Mouse (Mus musculus) frontal cortex, adult (tissue): ENCODE data around the gene Fkbp2.

Source experiments
- ATAC-seq: cut with Nextera tagmentation; 2 replicates; pipeline ENCODE4 v1.9.2; 2017; ENCODE audit warnings: mild to moderate bottlenecking, moderate library complexity, mixed read lengths; ENCODE audit not compliant: low TSS enrichment

The Fkbp2 gene

DNA sequence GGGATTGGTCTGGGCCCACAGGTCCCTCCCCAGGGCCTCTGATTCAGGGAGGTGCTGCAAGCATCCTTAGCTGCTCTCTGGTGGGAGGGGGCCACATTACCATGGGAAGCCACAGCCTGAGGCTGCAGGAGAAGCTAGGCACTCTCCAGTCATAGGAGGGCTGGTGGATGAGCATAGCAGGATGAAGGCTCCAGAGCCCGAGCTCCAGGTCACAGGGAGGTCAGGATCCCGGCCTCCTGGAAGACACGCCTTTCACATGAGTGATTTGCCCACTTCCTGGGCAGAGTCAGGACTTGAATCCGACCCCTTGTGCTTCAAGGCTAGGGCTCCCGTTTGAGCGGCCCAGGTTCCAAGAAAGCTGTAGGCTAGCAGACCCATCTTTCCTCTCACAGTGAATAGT, 8.7 kb downstream of the Fkbp2 start:
- ATAC-seq = no peak

DNA sequence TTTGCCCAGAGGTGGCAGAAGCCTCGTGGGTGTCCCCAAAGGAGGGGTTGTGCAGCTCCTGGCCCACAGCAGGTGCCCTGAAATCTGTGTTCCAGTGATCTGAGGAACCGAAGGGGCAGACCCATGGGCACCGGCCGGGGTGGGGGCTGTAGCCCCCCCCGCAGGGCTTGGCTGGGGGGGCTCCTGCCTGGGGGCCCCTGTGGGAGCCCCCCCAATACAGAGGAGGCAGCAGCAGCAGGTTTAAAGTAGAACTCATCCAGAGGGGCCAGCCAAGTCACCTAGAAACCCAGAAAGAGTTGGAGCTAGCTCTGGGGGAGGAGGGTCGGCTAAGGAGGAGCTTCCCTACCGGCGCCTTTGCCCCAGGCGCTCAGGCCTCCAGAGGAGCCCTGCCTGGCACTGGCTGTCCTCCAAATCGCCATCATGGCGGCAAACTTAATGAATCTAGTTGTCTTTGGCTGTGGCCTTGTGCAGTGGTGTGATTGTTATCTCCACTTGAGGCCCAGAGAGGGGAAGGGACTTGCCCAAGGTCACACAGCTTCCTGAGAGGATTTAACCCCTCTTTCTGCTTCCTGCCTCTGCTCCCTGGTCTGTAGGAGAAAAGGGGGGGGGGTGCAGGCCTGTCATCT, 9.7 kb downstream of the Fkbp2 start:
- no peak for ATAC-seq

DNA sequence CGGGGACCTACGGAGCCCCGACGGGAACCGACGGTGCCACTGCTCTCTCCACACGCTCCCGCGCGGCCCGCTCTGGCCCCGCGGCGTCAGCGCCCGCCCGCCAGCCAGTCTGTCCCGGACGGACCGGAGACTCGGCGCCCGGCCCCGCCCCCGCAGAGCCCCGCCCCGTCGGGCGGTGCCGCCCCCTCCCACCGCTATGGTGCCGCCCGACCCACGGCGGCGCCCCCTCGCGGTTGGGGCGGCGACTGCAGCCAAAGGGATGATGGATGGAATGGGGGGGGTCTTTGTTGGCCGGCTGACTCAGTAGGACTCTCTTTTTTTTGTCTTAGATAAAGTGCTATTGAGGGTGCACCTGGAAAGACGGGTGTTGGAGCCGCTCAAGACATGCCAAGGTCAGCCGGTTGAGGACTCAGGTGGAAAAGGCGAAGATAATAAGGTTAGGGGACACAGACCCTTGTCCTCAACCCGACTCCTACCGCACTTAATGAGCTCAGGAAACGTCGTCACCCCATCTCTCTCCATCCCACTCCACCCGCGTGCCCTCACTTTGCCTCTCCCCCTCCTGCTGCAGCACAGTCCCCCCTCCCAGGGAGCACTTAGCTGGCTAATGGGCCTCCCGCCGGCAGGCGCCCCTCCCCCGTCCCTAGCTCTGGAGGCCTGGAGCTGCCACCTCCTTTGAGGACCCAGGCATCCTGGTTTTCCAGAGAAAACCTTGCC, 10.5 kb downstream of the Fkbp2 start:
- ATAC-seq = no peak

DNA sequence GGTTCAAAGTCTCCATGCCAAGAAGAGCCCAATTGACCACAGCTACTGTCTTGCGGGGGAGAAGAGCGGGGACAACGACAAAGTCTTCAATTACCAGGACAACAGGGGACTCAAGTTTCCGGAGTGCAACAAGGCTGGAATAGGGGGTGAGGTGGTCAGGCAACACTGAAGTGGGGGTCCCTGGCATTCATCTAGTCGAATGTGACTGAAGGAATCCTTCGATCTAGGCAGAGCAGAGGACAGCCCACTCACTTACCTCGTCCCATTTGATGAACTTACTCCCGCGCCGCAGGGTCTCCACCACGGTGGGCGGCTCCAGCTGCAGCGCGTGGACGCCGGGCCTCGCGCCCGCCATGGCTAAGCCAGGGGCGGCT, 11.0 kb downstream of the Fkbp2 start:
- no peak for ATAC-seq

DNA sequence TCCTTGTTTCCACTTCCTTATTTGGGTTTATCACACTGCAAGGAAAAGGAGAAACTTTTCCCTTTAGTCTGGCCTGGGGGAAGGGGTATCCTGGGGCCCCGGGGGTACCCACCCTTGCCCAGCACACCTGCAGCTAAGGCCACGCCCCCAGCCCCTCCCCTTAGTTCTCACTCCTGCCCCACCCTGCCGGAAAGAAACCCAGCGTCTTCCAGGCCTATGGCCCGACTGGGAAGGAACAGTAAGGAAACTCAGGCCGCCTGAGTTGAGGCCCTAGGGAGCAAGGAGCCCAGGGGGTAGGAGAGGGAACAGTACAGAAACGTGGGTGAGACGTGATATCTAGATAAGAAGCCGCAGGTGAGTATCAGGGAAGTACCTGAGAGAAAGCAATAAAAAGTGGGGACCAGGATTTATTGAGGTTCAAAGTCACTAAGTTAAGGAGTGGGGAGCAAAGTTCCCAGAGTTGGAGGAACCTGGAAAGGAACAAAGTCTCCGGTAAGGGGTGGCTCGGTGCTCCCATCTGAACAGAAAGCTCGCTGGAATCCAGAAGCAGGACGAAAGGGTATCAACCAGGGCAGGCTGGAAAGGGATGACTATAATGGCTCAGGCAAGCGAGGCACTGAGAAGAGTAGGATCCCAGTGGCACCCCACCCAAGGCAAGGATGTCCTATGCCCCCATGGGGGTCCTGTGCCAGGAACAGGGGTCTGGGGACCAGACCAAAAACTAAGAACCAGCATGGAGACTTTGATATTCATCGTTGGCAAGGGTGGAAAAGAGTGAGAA, 11.6 kb downstream of the Fkbp2 start:
- no peak for ATAC-seq

DNA sequence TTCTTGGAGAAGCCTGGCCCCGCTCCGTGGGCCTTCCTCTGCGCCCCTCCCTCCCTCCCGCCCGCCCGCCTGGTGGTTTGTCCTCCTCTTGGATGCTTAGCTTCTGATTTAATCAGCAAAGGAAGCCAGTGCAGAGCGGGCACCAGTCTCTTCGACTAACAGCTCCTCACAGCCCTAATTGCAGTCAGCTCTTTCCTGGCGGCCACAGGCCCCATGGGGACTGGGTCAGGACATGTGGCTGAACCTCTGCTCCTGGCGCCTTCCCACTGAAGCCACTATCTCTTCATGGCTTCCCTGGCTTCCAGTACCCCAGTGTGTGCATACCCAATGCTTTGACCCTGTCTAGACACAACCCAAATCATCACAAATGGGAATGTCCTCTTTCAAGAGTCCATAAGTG, 23.8 kb downstream of the Fkbp2 start:
- no peak for ATAC-seq

DNA sequence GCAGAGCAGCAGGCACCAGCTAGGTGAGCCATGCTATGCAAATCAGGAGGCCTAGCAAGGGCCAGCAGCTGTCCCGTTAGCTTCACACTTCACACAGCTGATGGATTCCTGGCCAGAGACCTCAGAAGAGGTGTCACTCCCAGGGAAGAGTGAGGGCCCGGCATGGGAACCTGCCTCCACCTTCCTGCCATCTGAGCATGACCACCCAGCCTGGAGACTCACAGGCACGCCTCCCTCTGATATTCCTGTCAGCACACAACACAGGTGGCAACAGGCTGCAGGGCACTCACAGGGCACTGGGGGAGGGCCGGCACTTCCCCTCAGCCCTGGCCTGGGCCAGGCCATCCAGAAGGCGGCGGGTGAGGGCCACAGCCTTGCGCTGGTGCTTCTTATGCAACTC, 24.9 kb downstream of the Fkbp2 start:
- no peak for ATAC-seq

DNA sequence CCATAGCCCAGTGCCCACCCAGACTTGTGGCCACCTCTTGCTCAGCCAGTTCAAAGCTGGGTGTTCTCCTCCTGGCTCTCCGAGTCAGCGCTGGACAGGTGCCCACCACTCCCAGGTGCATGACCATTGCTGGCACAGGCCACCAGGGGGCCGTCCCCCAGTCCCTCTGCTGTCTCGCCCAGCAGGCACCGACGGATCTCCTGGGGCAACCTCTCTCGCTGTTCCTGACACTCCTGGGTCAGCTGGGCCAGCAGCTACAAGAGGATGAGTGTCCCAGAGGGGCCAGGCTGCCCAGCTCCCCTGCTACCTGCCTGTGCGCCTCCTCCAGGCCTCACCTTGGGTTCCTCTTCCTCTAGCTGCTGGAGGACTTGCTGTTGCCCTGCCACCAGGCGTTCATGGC, 26.3 kb downstream of the Fkbp2 start:
- no peak for ATAC-seq

DNA sequence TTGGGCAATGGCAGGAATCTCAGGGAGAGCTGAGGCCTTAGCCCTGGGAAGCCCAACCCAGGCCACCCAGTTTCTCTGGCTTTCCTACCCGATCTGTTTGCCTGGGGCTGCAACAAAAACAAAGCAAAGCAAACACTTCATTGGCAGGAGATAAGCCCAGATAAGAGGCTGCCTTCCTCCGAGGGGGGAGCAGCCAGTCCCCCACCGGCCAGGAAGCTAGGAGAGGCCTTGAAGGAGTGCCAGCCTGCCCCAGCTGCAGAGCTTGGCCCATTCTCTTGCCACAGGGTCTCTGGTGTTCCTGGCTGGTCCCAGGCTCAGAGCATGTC, 27.6 kb downstream of the Fkbp2 start:
- ATAC-seq = no peak

DNA sequence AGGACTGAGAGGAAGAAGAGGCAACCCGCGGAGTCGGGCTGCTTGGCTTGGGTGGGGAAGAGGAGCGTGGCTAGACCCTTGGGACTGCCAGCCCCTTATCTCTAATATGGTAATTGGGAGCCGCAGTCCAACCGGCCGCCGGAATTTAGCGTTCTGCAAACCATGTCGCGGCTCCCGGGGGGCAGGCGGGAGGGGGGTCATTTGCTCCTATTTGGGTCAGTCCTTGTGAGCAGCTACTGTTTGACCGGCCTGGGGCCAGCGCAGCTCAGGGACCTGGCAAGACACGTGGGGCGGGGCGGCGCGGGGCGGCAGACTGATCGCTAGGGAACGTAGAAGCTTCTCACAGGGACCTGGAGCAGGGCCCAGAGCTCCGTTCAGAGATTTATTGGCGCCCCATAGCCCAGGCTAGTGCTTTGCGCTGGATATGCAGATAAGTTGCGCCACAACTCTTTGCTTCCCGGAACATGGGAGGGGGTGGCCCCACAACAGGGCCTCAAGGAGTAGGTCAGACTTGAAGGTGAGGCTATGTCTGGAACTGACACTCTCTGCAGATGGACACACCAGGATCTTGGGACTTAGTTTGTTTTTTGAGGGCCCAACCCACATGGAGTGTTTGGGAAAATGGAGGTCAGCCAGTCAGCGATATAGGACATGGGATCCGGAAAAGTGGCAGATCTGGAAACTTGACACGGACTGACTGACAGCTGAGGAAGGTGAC, 28.1 kb downstream of the Fkbp2 start:
- peak; percentile 34 for ATAC-seq

DNA sequence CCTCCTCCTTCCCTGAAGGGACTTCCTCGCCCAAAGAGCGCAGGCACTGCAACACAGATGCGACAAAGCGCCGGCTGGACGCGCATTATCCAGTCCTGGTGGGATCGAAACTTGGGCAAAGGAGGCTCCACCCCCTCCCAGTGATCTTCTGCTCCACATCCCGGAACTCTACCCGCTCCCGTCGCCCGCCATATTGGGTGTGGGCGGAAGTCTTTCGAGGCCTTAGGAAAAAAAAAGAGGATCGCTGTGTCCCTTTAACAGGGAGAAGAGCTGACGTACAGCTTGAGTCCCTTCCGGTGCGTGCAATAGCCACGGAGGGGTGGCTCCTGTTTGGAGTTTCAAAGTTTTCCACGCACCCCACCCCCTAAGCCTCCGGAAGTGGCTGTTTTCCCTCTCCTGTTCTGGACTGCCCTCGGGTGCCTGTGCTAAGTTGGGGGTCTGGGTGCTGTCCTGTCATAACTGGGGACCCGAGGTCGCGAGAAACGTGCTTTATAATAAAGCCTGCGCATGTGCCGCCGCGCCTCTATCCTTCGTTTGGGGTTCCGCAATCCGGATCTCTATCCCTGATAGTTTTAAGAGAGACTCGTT, 28.8 kb downstream of the Fkbp2 start:
- ATAC-seq = peak; percentile 78

DNA sequence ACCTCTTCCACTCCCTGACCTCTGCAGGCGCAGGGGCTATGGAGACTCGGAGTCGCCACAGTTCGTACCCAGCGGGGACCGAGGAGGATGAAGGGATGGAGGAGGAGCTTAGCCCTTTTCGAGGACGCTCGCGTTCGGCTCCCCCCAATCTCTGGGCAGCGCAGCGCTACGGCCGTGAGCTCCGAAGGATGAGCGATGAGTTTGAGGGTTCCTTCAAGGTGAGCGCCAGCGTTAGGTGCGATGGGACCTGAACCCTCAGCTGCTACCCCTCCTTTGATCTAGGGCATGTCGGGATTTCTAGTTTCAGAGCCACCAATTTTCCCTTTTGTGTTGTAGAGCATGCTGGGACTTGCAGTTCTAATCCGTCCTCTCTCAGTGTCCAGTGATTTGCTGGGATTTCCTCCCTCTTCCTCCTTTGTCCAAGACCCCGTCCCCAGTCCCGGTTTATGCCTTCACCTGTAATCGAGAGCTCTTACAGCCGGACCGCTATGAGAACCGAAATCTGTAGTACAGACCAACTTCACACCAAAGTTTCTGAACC, 29.6 kb downstream of the Fkbp2 start:
- peak; percentile 53 for ATAC-seq

DNA sequence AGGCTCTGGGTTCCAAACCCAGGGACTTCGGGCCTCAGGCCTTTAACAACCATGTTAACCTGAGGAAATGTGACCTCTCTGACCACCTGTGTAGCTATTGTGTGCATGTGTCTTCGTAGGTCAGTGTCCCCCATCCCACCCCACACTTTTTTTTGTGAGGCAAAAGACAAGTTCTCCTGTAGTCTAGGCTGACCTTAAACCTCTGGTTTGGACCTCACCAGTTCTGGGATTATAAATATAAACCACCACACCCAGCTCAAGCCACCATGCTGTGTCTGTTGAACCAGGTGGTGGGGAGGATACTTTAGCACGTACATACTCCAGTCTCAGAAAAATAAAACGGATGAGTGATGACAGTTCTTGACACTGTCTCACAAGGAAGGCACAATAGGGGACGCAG, 30.4 kb downstream of the Fkbp2 start:
- ATAC-seq = no peak

DNA sequence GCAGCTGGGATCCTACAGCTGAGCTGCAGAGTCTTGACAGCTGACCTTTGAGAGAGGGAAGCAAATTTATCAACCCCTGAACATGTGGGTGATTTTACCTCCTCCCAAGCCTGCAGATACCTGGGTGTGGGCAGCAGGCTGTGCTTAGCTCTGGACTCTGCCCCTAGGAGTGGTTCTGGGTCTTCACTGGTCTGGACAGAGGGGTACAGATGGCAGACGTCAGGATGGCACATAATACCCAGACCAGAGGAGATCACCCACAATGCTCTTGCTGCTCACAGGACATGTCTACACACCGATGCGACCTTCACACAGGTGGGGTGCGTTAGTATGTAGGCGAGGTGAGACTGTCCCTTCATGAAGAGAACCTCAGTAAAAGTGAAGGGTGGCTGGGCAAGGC, 30.8 kb downstream of the Fkbp2 start:
- no peak for ATAC-seq

DNA sequence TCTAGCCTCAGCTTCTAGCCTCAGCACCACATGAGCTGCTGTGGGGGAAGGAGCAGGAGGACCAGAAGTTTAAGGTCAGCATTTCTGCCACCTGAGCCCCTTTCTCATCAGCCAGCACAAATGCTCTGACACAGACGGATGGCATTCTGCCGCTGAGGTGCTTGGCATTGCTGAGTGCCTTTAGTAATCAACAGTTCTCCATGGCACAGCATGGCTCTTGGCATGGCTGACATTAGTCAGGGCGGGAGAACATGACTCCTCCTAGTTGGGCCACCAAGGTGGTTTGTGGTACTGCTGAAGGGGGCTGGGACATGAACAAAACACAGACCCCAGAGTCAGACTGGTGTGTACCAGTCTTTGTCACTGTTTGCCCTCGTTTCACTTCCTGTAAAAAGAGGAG, 32.1 kb downstream of the Fkbp2 start:
- no peak for ATAC-seq

DNA sequence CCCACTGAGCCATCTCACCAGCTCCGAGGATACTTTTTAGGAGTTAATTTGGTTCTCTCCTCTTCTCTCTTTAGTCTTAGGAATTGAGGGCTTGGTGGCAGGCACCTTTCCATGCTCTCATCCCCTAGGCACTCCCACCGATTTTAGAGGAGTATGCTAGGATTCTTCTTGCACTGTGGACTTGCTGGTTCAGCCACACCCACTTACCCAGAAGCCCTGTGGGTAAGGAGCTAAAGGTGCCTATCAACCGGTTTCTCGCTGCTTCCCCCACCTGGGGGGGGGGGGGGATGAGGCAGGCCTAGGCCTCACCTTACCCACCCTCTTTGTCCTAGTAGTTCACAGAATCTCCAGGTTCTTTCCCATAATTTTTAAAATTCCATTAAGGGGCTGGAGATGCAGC, 32.6 kb downstream of the Fkbp2 start:
- ATAC-seq = no peak

DNA sequence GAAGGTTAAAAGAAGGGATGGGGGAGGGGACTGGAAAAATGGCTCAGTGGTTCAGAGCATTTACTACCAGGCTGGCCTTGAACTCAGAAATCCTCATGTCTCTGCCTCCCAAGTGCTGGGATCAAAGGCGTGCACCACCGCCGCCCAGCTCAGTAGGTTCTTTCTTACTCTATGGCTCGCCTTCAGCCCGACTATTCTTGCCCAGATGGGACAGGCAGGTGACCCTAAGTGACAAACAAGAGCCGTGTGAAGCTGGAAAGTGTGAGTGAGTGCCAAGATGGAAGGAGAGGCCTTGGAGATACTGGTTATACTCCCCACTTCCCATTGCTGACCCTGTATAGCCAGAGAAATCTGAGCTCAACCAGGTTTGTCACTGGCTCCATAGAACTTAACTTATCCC, 36.6 kb downstream of the Fkbp2 start:
- no peak for ATAC-seq

DNA sequence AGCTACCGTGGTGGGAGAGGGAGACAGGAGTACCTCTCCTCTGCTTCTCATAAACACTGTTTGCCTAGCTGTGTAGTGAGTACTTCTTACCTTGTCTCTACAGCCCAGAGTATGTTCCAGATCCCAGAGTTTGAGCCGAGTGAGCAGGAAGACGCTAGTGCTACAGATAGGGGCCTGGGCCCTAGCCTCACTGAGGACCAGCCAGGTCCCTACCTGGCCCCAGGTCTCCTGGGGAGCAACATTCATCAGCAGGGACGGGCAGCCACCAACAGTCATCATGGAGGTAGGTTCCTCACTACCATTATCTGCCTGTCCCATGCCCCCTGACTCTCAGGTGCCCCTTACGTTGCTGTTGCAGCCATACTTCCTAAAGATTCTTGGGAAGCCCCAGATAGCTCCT, 37.5 kb downstream of the Fkbp2 start:
- no peak for ATAC-seq

DNA sequence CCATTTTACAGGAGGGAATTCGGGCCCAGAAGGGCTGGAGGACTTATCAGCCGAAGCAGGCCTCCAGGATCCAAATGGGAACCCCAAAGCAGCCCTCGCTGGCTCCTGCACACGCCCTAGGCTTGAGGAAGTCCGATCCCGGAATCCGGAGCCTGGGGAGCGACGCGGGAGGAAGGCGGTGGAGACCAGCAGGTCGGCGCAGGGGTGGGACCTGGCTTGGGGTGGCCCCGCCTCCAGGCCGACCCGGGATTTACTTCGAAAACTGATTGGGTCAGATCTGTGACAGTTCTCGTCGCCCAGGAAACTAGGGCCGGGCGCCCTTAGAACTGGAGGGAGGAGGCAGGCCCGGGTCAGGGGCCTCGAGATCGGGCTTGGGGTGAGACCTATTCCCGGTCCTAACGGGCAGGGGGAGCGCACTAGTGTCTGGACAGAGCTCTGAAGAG, 38.0 kb downstream of the Fkbp2 start, which contains the start of gene Gpr137:
Gpr137 (minus strand) TSS at position 232 of the 443 bp plus-strand sequence.
- ATAC-seq = peak; percentile 58

DNA sequence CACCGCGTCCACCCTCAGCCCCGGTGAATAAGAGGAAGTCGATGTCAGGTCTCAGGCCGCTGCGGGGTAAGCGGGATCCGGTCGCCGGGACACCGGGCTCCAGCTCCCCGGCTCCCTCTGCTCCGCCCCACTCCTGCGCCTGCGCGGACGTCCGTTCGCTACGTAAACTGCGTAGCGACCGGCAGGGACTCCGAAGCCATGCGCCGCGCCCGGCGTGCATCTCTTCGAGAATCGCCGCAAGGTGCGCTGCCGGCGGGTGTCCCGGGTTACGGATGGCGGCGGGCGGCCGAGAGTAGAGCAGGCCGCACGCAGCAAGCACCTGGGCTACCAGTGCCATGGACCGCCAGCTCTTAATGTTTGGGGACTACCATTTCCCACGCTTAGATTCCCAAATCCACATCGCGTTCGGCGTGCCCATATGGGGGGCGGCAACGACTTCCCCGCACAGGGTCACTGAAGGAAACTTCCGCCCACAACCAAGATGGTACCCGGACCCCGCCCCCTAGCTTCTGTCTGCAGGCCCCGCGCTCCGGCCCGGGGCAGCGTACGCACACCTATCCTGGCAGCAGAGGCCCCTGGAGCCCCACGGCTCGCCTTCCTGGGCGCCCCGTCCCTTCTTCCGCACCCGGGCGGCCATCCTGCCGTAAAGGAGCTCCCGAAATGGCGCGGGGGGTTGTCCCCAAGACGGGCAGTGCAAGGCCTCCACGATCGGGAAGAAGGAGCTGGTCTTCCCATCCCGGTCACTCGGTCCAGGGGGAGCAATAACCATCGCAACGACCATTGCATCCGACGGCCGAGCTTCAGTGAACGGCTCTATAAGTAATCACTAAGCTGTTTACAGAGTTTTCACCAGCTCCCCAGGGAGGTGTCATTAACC, 38.7 kb downstream of the Fkbp2 start, which contains the start of gene Bad:
Bad (plus strand) TSS at position 490 of the 877 bp plus-strand sequence.
- ATAC-seq = peak; percentile 58
